Comparison of ENCODE assay signal across 10 mouse cellular contexts in genomic region chr7:120598355-120598754, GRCm38 (mm10). TPM values are rescaled to one million over a fixed set of nuclear protein-coding genes. Genes with fewer than 3 reads are reported as not detected.
A peak's percentile ranks its signal among the peaks of the same experiment; 100 is the strongest.
DNase-seq lines count a peak whose midpoint lies in the region; ATAC-seq lines count a peak whose summit lies in the region.
"Had no signal": no experiment of that assay in that cellular context is flagged by ENCODE, and none has a peak within 500 bp of the region (broad histone marks: within the 10 kb centered on the region; RNA-seq: fewer than 3 reads in every experiment).

No protein-coding gene starts in this region.

- H3K4me2 ChIP-seq in kidney, embryonic 15.5 days: peak overlapping the region; percentile 86
- H3K4me2 ChIP-seq in hindbrain, embryonic 15.5 days: peak overlapping the region; percentile 86
- peak overlapping the region; percentile 66 for H3K4me2 ChIP-seq in midbrain, embryonic 15.5 days

- ATAC-seq in kidney, embryonic 15.5 days (replicated peaks; ENCODE audit: low FRiP score): no peak
- ATAC-seq in hindbrain, embryonic 15.5 days (ENCODE audit: low FRiP score, low read depth): no peak
- ATAC-seq in midbrain, embryonic 15.5 days (replicated peaks): no peak

- DNase-seq in kidney, postnatal 4 days: no peak
- no peak for DNase-seq in forebrain, embryonic 10.5 days (ENCODE audit: extremely low spot score, low spot score)
- no peak for DNase-seq in right cerebral cortex, postnatal 36 days (ENCODE audit: low spot score in 2 of 2)
- DNase-seq in cerebellum, adult 8-10 months: no peak
- DNase-seq in T-cell, adult 2 months (ENCODE audit: low spot score): no peak
- DNase-seq: spleen, adult 18-20 months had no signal

- no peaks in the 10 kb centered on the region for H3K4me1 ChIP-seq in kidney, embryonic 15.5 days
- peaks cover 10% of the 10 kb centered on the region for H3K4me1 ChIP-seq in forebrain, embryonic 10.5 days
- peaks cover 12% of the 10 kb centered on the region; the same call in 1 of the 2 replicates for H3K4me1 ChIP-seq in hindbrain, embryonic 15.5 days (replicated peaks)
- no peaks in the 10 kb centered on the region for H3K4me1 ChIP-seq in midbrain, embryonic 15.5 days

- H3K9ac ChIP-seq in kidney, embryonic 15.5 days: no peak overlapping the region
- H3K9ac ChIP-seq in hindbrain, embryonic 15.5 days: peak overlapping the region; percentile 42
- 0 out of 2 replicates have a peak overlapping the region, but pooled peaks have one; percentile 54 for H3K9ac ChIP-seq in midbrain, embryonic 15.5 days

- H3K4me3 ChIP-seq in kidney, embryonic 15.5 days (replicated peaks): peak overlapping the region; percentile 51; the same call in 1 of the 2 replicates
- H3K4me3 ChIP-seq in forebrain, embryonic 10.5 days: peak overlapping the region; percentile 52
- H3K4me3 ChIP-seq in hindbrain, embryonic 15.5 days: peak overlapping the region; percentile 44
- H3K4me3 ChIP-seq in midbrain, embryonic 15.5 days: peak overlapping the region; percentile 46

- no peak overlapping the region for H3K27ac ChIP-seq in kidney, embryonic 15.5 days
- no peak overlapping the region for H3K27ac ChIP-seq in forebrain, embryonic 10.5 days
- peak overlapping the region; percentile 75 for H3K27ac ChIP-seq in hindbrain, embryonic 15.5 days (replicated peaks)
- H3K27ac ChIP-seq in midbrain, embryonic 15.5 days: 0 out of 2 replicates have a peak overlapping the region, but pooled peaks have one; percentile 72

- WGBS in kidney, embryonic 15.5 days: 82% methylated on average over 7 of the region's 7 CpGs
- 90% methylated on average over 7 of the region's 7 CpGs for WGBS in forebrain, embryonic 10.5 days
- 81% methylated on average over 7 of the region's 7 CpGs for WGBS in hindbrain, embryonic 15.5 days
- 74% methylated on average over 7 of the region's 7 CpGs for WGBS in midbrain, embryonic 15.5 days

- H3K27me3 ChIP-seq in kidney, embryonic 15.5 days: peaks cover 12% of the 10 kb centered on the region
- H3K27me3 ChIP-seq in forebrain, embryonic 10.5 days (ENCODE audit: poor library complexity, severe bottlenecking): peaks cover 25% of the 10 kb centered on the region
- H3K27me3 ChIP-seq in hindbrain, embryonic 15.5 days: no peaks in the 10 kb centered on the region
- no peaks in the 10 kb centered on the region for H3K27me3 ChIP-seq in midbrain, embryonic 15.5 days (replicated peaks)

- H3K36me3 ChIP-seq in kidney, embryonic 15.5 days: no peaks in the 10 kb centered on the region
- no peaks in the 10 kb centered on the region for H3K36me3 ChIP-seq in forebrain, embryonic 10.5 days (replicated peaks)
- H3K36me3 ChIP-seq in hindbrain, embryonic 15.5 days: no peaks in the 10 kb centered on the region
- no peaks in the 10 kb centered on the region for H3K36me3 ChIP-seq in midbrain, embryonic 15.5 days (replicated peaks)
- H3K36me3 ChIP-seq: G1E had no signal

- no peaks in the 10 kb centered on the region for H3K9me3 ChIP-seq in kidney, embryonic 15.5 days (replicated peaks)
- H3K9me3 ChIP-seq in forebrain, embryonic 10.5 days: no peaks in the 10 kb centered on the region
- H3K9me3 ChIP-seq in hindbrain, embryonic 15.5 days: no peaks in the 10 kb centered on the region
- no peaks in the 10 kb centered on the region for H3K9me3 ChIP-seq in midbrain, embryonic 15.5 days
- H3K9me3 ChIP-seq: G1E had no signal

RNA-seq across cellular contexts. Expression of gene Uqcrc2, which starts 36.6 kb away (rescaled TPM):
- 241 and 250 TPM in 2 replicates for polyA plus RNA-seq in kidney, embryonic 15.5 days (2015; fragmentation: Nextera tagmentation; extraction: Ambion mirVana)
- polyA plus RNA-seq in forebrain, embryonic 10.5 days (2016; fragmentation: Nextera tagmentation; extraction: Ambion mirVana): 177 and 180 TPM in 2 replicates
- polyA plus RNA-seq in hindbrain, embryonic 15.5 days (2015; fragmentation: Nextera tagmentation; extraction: Ambion mirVana): 222 and 223 TPM in 2 replicates
- 204 and 212 TPM in 2 replicates for polyA plus RNA-seq in midbrain, embryonic 15.5 days (2015; fragmentation: Nextera tagmentation; extraction: Ambion mirVana)

Comparison
In these comparisons a context has a peak if more than half of its experiments do, and no peak if none do; other contexts are left out.
1. H3K27ac ChIP-seq: peak in hindbrain, embryonic 15.5 days (single experiment) and midbrain, embryonic 15.5 days (single experiment); none in kidney, embryonic 15.5 days (single experiment) and forebrain, embryonic 10.5 days (single experiment).
2. Peak in every context shown above with its lines, with median percentiles within 50 percentile points of each other: H3K4me2 ChIP-seq and H3K4me3 ChIP-seq.